Mouse (Mus musculus) lung, adult 2 months (tissue): ENCODE data around the gene Gcm1.

ENCODE experiments used
- CTCF ChIP-seq: fragments of 200-500 bp; IDR thresholded peaks from 2 replicates; pipeline ENCODE4 v1.5.1; 2011; ENCODE audit warnings: mild to moderate bottlenecking, low read length, control low read depth; ENCODE audit not compliant: insufficient read depth
- POLR2A ChIP-seq: fragments of 200-500 bp; IDR thresholded peaks from 2 replicates; pipeline ENCODE4 v1.6.1; 2011; ENCODE audit warnings: low read depth, mild to moderate bottlenecking, control low read depth, low read length, borderline replicate concordance; ENCODE audit errors: extremely low read depth

DNA sequence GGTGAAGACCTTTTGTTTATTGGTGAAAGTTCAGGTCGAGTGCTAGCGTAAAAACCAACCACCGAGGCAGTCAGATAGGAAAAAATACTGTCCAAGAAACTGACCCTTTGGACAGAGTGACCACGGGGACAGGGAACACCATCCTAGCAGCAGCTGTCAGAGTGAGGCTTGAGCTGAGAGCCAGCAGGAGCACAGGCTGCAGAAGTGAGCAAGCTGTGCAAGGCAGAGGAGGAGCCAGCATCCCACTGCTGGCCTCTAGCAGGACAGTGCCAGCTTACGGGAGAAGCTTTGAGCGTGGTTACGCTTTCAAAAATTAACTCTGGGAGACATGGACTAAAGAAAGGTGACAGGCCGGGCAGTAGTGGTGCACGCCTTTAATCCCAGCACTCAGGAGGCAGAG is 36.0 kb downstream of the Gcm1 start:
- no peak for TF ChIP-seq CTCF
- no peak for TF ChIP-seq POLR2A
